15 mouse cellular contexts compared by ENCODE assay signal in genomic region chr8:11383379-11383778, GRCm38 (mm10).
DNase-seq lines count a peak whose midpoint lies in the region; ATAC-seq and TF ChIP-seq lines count a peak whose summit lies in the region.
"Had no signal": no experiment of that assay in that cellular context is flagged by ENCODE, and none has a peak within 500 bp of the region (broad histone marks: within the 10 kb centered on the region; RNA-seq: fewer than 3 reads in every experiment).

No protein-coding gene starts in this region.

- no peak overlapping the region for H3K4me3 ChIP-seq in heart, embryonic 10.5 days
- H3K4me3 ChIP-seq in limb, embryonic 15.5 days = no peak overlapping the region
- H3K4me3 ChIP-seq in limb, embryonic 10.5 days = no peak overlapping the region
- H3K4me3 ChIP-seq in embryonic fibroblast, embryonic 13.5 days (ENCODE audit: insufficient read depth, low read length) = no peak overlapping the region
- H3K4me3 ChIP-seq in small intestine, adult 2 months (ENCODE audit: low read depth, low read length) = no peak overlapping the region
- H3K4me3 ChIP-seq: forebrain, embryonic 10.5 days had no signal

- no peaks in the 10 kb centered on the region for H3K36me3 ChIP-seq in heart, embryonic 10.5 days
- H3K36me3 ChIP-seq in limb, embryonic 15.5 days = no peaks in the 10 kb centered on the region
- no peaks in the 10 kb centered on the region; the same call in 1 of the 2 replicates for H3K36me3 ChIP-seq in limb, embryonic 10.5 days
- no peaks in the 10 kb centered on the region for H3K36me3 ChIP-seq in small intestine, adult 2 months (ENCODE audit: control insufficient read depth, insufficient read depth, low read length)
- H3K36me3 ChIP-seq: forebrain, embryonic 10.5 days had no signal

- H3K9ac ChIP-seq in limb, embryonic 15.5 days = no peak overlapping the region
- H3K9ac ChIP-seq: lung, embryonic 14.5 days had no signal

- WGBS in heart, embryonic 10.5 days = 24% methylated on average over 3 of the region's 3 CpGs
- 76% methylated on average over 3 of the region's 3 CpGs for WGBS in limb, embryonic 15.5 days
- 76% methylated on average over 3 of the region's 3 CpGs for WGBS in limb, embryonic 10.5 days
- 77% methylated on average over 3 of the region's 3 CpGs for WGBS in small intestine, adult 2 months

- intact Hi-C loops in heart, postnatal 36 days (cut with DNase I) = no loop called here

- peaks cover 75% of the 10 kb centered on the region for H3K4me1 ChIP-seq in heart, embryonic 10.5 days
- peaks cover 30% of the 10 kb centered on the region for H3K4me1 ChIP-seq in limb, embryonic 15.5 days
- H3K4me1 ChIP-seq in limb, embryonic 10.5 days = peaks cover 19% of the 10 kb centered on the region; the same call in 1 of the 2 replicates
- peaks cover 47% of the 10 kb centered on the region for H3K4me1 ChIP-seq in embryonic fibroblast, embryonic 13.5 days (ENCODE audit: control insufficient read depth, insufficient read depth, low read length)
- H3K4me1 ChIP-seq in small intestine, adult 2 months (ENCODE audit: control insufficient read depth, insufficient read depth, insufficient read length, low read length) = 0 out of 2 replicates have a peak, but pooled peaks cover 1% of the 10 kb centered on the region

- no peaks in the 10 kb centered on the region for H3K9me3 ChIP-seq in heart, embryonic 10.5 days
- no peaks in the 10 kb centered on the region for H3K9me3 ChIP-seq in limb, embryonic 15.5 days
- H3K9me3 ChIP-seq in limb, embryonic 10.5 days (replicated peaks) = no peaks in the 10 kb centered on the region
- H3K9me3 ChIP-seq: forebrain, embryonic 10.5 days had no signal

- TF ChIP-seq POLR2A in embryonic fibroblast, embryonic 13.5 days (IDR thresholded peaks at IDR 0.05; ENCODE audit: low read depth, low read length) = no peak
- no peak for TF ChIP-seq POLR2A in small intestine, adult 2 months (IDR thresholded peaks at IDR 0.05; ENCODE audit: low read depth, low read length)

- ATAC-seq in limb, embryonic 15.5 days (ENCODE audit: insufficient number of reproducible peaks, low FRiP score, low TSS enrichment, low read depth) = no peak

- H3K27me3 ChIP-seq in heart, embryonic 10.5 days (ENCODE audit: insufficient read depth, poor library complexity, severe bottlenecking) = no peaks in the 10 kb centered on the region
- no peaks in the 10 kb centered on the region for H3K27me3 ChIP-seq in limb, embryonic 15.5 days
- no peaks in the 10 kb centered on the region for H3K27me3 ChIP-seq in limb, embryonic 10.5 days (ENCODE audit: low read depth, poor library complexity, severe bottlenecking)
- no peaks in the 10 kb centered on the region for H3K27me3 ChIP-seq in small intestine, adult 2 months (ENCODE audit: control insufficient read depth, insufficient read depth, low read length)
- H3K27me3 ChIP-seq: Patski had no signal

- peak overlapping the region; percentile 83 for H3K27ac ChIP-seq in heart, embryonic 10.5 days
- peak overlapping the region; percentile 50; the same call in 1 of the 2 replicates for H3K27ac ChIP-seq in limb, embryonic 15.5 days
- H3K27ac ChIP-seq in limb, embryonic 10.5 days = no peak overlapping the region
- H3K27ac ChIP-seq in embryonic fibroblast, embryonic 13.5 days (ENCODE audit: insufficient read depth, low read length) = peak overlapping the region; percentile 83
- H3K27ac ChIP-seq in small intestine, adult 2 months (ENCODE audit: insufficient read depth, low read depth, low read length) = 0 out of 2 replicates have a peak overlapping the region, but pooled peaks have one; percentile 19
- H3K27ac ChIP-seq: forebrain, embryonic 10.5 days had no signal

- no peak for DNase-seq in heart, embryonic 10.5 days (ENCODE audit: low spot score)
- no peak for DNase-seq in heart, postnatal 36 days
- DNase-seq in limb, embryonic 10.5 days (ENCODE audit: low spot score) = no peak
- no peak for DNase-seq in spleen, postnatal 14 days (ENCODE audit: low spot score in 2 of 2)
- DNase-seq in liver = no peak
- DNase-seq: B cell, adult 2 months; cerebellum, adult 11-12 months; cerebellum, postnatal 36 days; lung, embryonic 14.5 days; spleen, adult 18-20 months had no signal

- no peak for TF ChIP-seq CTCF in embryonic fibroblast, embryonic 13.5 days (IDR thresholded peaks at IDR 0.05; ENCODE audit: borderline replicate concordance, insufficient read depth, low read length)
- no peak for TF ChIP-seq CTCF in small intestine, adult 2 months (IDR thresholded peaks at IDR 0.05; ENCODE audit: extremely low read depth, insufficient read length, insufficient replicate concordance, low read depth, low read length)

- H3K4me2 ChIP-seq in limb, embryonic 15.5 days = no peak overlapping the region
- H3K4me2 ChIP-seq: lung, embryonic 14.5 days had no signal
